Mouse (Mus musculus): Measurements from ENCODE around the gene Cntn4.

Gene Cntn4

DNA sequence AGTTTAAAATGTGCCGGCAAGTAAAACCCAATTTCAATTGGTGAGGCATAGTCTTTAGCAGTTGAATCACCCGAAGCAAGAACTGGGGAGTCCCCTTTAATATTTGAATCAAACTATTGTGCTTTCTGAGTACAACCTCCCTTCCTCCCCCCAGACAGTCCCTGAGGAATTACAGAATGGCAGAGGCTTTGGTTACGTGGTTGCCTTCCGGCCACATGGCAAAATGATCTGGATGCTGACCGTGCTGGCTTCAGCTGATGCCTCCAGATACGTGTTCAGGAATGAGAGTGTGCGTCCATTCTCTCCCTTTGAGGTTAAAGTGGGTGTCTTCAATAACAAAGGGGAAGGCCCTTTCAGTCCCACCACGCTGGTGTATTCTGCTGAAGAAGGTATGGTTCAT is 998.1 kb downstream of the Cntn4 start:
- DNase-seq = no peak

DNA sequence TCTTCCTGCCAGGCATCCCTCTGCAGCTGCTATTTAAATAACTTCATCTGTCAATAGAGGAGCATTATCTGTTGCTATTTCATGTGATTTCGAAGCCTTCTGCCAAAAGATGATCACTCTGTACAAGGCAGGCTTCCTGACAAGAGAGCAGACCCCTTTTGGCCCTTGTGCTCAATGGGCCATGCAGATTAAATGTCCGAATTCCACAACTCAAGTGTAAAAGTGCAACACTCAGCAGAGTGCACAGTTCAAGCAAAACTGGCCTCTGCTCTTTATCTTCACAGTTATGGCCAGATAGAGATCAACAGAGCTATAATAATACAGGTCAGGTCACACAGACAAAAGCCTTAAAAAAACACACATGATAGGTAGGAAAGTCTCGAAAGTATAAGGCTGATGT is 1024.5 kb downstream of the Cntn4 start:
- DNase-seq = no peak

DNA sequence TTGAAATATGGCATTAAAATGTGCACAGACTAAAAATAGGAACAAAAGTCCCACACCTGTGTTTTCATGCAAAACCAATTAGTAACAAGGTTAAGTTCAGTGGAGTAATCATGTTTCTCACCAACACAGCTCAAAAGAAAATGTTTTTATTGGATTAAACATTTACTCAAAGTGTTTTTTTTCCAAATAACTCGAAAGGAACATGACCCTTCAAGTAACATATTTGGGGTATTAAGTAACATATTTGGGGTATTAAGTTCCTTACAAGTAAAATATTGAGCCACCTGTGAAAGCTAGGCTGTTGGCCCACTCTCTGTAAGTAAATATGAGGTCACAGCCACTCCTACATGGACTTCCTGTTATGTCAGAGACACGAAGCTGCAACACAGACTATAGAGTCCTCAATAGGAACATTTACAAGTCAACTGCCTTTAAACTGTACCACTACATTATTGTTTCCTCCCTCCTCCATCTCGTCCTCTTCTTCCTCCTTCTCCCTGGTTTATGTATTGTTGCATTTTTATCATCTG is 1028.1 kb downstream of the Cntn4 start:
- no peak for DNase-seq

DNA sequence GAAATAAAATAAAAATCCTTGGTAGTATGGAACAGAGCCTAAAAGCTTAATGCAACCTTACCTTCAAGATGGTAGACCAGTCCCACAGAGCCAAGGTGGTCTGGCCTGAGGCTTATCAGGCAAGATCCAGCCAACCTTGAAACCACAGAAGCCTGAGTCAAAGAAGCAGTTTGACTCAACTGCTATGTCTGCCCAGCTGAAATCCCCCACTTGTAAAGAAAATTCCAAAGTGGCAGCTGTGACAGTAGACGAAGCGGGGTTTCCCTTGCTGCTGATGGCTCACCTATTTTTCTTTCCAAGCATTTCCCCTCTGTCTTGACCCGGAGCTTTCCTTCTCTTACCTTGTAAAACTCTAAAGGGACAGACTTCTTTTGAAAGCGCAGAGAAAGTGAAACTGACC is 1048.2 kb downstream of the Cntn4 start:
- no peak for DNase-seq

DNA sequence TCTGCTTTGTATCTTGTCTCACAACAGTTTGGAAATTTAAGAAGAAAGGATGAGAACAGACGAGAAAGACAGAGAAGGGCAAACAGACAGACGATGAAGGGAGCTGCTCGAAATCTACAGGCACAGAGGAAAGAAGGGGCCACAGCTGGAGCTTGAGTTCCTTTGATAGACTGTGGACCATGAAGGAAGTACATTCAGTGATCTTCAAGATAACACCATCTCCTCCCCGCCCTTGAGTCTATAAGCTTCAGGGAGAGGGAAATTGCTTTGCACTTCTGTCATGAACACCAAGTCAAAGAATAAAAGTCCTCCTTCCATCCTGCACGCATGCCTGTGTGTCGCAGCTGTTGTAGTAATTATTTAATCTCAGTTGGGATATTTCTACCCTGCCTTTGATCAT is 1048.6 kb downstream of the Cntn4 start:
- DNase-seq = no peak

DNA sequence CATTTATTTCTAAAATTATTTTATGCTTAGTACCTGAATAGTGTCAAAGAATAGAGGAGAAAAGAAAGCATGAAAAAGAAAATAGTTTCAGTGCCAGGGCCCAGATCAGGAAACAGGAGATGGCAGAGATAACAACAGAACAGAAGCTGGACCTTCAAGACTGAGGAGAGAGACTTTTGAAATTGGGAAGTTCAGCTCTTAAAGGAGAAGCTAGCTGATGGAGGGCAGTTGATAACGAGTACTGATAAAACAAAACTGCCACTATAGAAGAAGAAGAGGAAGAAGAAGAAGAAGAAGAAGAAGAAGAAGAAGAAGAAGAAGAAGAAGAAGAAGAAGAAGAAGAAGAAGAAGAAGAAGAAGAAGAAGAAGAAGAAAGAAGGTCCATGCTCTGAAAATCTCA is 1050.2 kb downstream of the Cntn4 start:
- DNase-seq = no peak

DNA sequence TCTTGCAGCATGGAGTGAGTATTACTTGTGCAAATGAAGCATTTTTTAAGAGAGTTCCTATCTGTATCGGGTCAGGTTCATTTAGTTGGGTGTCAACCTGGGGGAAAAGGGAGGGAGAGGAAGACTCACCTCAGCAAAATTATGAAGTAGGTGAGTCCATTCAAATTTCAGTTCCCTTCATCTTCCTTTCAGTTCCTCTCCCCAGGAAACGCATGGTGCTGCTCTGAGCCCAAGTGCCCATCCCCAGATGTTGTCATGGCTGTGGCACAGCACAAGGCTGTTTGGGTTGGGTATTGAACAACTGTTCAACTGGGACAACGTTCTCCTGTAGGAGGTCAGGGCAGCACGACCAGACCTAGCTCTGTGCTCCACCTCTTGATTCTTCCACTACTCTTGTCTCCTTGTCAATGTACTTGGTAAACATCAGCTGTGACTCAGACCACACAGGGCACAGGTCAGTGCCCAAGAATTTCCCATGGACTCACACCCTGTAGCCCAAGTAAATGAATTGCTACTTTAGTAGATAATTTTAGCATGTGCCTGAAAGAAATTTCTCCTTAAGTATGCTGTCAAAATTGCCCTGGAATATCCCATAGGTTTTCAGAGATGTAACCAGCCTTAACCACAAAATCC is 1052.3 kb downstream of the Cntn4 start:
- DNase-seq = no peak

DNA sequence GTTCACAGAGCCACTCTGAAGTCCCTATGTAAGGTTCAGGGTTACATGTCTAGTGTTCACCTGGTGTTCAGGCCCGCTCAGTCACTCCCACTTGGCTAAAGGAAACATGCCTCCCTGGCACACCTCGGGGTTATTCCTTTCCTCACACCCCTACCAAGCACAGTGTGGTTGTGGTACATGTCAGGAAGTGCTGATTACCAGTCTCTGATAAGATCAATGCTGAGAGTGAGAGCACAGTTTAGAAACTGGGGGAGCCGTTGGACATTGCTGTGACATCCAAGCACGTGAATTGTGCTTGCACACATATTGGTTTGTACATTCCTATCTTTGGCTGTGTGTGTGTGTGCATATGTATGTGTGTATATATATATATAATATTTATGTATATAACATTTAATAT is 1055.1 kb downstream of the Cntn4 start:
- DNase-seq = no peak

DNA sequence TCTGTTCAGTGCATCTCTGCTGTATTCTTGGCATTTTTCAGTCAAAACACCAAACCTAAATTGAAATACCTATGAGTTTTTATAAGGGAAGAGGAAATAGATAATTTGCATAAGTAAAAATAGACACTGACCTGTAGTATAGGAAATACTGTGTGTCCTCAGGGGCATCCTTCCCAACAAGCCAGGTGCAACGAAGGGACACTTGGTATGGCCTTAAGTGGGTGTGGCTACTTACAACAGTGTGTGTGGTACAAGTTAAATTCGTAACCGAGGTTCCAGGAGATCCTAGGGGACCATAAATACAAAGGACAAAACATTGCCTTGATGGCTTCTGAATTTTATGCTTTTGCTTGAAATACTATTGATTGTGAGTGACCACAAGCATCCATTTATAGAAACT is 1060.8 kb downstream of the Cntn4 start:
- no peak for DNase-seq

DNA sequence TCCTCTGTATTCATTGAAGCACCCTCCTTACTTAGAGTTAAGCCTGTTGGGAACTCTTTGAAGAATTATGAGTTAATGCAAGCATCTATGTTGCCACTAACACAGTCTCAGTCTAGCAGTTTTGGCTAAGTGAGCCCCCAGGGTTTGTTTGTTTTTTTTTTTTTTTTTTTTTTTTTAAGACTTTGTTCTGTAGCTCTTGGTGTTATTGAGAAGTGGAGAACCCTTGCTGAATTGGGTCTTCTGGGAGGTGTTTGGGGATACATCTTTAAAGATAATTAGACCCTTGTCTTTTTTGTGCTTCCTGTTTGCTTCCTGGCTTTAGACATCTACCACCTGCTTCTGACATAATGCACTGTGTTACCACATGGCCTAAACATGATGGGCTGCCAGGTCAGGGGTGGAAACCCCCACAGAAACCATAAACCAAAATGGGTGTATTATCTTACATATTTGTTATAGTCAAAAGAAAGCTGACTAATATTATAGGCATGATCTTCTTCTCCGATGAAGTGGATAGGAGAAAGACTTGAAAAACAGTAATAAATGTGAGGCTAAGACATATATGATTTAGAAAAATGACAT is 1062.9 kb downstream of the Cntn4 start:
- no peak for DNase-seq

DNA sequence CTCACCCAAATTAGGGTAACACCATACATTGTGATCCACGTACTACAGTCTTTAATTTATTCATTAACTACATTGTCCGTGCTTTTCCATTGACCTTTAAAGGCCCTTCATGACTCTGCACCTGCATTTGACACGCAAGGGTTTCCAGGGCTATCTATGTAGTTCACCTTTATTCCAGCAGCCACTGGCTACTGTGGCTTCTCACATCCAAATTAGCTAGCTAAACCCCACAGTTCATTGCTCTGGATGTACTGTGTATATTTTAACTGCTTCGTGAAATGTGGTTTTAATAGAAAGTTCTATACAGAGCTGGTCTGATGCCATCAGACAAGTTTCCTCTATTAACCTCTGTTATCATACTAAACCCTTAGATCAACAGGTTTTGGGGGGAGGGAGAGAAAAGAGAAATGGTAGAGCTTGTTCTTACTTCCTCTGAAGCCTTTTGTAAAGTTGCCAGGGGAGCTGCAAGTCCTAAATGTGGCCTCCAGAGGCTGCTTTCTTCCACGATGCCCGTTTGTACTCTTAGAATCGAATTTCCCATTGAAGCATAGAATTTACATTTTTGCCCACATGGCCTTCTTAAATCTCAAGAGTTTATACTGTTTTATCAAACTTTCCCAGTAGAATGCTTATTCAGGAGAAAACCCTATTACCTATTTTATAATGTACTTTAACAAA is 1066.2 kb downstream of the Cntn4 start:
- DNase-seq = no peak

DNA sequence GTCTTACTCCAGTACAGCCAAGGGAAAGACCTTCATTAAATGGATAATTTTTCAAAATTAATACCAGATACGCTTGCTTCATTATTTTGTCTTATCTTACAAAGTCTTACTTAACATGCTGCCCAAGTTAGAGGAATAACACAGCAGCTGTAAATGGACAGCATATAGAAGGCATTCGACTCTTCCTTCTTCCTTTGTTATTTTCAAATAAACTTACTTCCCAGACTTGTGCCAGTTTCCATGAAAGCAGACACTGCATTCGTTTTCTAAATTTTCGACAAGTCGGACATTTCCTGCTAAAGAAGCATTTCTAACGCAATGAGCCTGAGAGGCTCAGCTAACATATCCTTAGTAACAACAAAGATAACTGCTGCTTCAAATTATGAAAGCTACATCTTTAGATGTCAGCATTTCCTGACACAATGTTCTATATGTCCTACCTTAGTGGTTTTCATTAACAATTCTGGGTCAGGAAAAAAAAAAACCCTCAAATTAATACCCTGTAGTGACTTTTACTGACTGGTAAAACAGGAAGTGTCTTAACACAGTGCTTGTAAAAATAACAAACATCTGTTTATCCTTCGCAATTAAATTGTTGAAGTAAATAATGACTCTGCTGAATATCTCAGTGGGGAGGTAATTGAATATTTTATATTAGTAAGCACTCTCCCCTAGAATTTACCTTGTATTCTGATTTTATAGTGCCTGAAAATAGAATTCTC is 1068.4 kb downstream of the Cntn4 start:
- DNase-seq = no peak

DNA sequence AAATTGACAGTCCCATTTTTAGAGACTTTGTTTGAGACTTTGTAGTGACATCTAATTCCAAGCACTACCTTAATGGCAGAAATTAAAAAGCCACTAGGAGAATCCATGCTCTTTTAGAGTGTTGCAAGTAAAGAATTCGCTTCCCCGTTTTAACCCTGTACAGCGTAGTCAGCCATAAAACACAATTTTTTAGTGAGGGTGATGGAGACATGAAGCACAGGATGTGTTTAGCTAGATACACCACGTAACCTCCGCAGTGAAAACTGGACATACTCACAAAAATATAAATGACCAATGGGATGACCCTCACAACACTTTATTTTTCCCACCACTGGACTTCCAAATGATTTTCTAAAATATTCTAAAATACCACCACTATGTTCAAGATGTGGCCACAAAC is 1069.8 kb downstream of the Cntn4 start:
- no peak for DNase-seq

DNA sequence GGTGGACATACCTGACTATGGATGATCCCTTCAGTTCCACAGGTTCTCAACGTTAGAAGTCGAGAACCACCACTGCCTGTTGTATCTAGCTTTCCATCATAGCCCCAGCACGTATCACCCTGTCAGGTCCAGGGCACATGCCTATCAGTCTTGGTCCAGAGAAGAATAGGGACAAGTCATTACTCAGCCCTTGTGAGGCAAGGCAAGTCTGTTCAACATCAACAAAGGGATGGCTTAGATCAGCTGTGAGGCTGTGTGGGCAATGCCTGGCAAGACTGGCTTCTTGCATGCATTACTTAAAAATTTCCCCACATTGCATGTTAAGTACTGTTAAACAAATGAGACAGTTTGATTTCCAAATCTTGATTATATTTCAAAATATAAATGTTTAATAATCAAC is 1070.3 kb downstream of the Cntn4 start:
- no peak for DNase-seq

All from thymus, postnatal 14 days (tissue).